Mouse (Mus musculus): Measurements from ENCODE around the gene Scaf8. TPM values are rescaled to one million over a fixed set of nuclear protein-coding genes. Genes with fewer than 3 reads are reported as not detected.
A peak's percentile ranks its signal among the peaks of the same experiment; 100 is the strongest.

The Scaf8 gene
- polyA plus RNA-seq, 1 experiment: 32.4 TPM

DNA sequence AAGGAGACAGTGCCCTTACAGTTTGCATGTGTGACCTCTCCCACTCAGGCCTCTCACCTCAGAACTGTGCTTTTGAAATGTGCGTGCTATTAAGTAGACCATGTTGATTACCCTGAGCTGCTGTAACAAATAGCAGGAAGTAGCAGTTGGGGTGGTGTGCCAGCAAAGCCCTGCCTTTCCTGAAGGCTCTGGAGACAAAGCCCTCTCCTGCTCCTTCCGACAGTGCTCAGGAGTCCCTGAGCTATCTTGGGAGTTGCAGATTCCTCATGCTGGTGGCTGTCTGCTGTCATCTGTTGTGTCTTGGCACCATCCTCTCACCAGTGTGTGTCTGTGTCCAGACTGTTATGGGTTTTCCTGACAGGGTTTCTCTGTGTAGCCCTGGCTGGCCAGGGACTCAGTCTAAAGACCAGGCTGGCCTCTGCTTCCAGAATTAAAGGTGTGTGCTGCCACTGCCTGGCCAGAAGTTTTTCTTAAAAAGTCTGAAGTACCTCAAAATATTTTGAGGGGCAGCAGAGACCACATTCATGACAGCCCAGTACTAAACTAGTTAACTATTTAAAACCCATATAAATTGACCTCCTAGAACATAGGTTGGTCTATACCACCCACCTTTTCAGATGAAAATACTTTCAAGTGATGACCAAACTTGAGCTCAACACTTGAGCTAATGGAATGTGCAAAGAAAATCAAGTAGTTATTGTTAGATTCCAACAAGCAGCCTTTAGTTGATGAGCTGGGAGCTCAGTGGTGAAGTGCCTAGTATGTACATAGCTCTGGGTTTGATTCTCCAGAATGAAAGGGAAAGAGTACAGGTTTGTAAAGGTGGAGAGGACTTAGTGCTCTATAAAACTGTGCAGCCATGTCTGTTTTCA, 92.0 kb downstream of the Scaf8 start:
- peaks cover 10% of the 10 kb centered on the region for H3K4me1 ChIP-seq (ENCODE audit: control insufficient read depth, insufficient read depth, low read length)
- TF ChIP-seq CTCF (IDR thresholded peaks at IDR 0.05; ENCODE audit: extremely low read depth, insufficient read depth, low read length): no peak
- no peak for TF ChIP-seq POLR2A (IDR thresholded peaks at IDR 0.05; ENCODE audit: extremely low read depth, insufficient read depth, low read length)
- no peak overlapping the region for H3K4me3 ChIP-seq (ENCODE audit: insufficient read depth, low read length)
- 0 out of 2 replicates have a peak overlapping the region, but pooled peaks have one; percentile 65 for H3K27ac ChIP-seq (ENCODE audit: insufficient read depth, low read length)

GRCm38 (mm10) chr17:3207529-3208240, 92.9 kb downstream of the Scaf8 start:
- Histone ChIP-seq H3K4me1 (ENCODE audit: control insufficient read depth, insufficient read depth, low read length) (peaks cover 10% of the 10 kb centered on the region), H3K27ac (ENCODE audit: insufficient read depth, low read length) (no peak overlapping the region), H3K4me3 (ENCODE audit: insufficient read depth, low read length) (no peak overlapping the region)
- TF ChIP-seq CTCF (IDR thresholded peaks at IDR 0.05; ENCODE audit: extremely low read depth, insufficient read depth, low read length): no peak
- no peak for TF ChIP-seq POLR2A (IDR thresholded peaks at IDR 0.05; ENCODE audit: extremely low read depth, insufficient read depth, low read length)

GRCm38 (mm10) chr17:3208471-3208870, 93.7 kb downstream of the Scaf8 start:
- no peak overlapping the region for H3K4me3 ChIP-seq (ENCODE audit: insufficient read depth, low read length)
- H3K27ac ChIP-seq (ENCODE audit: insufficient read depth, low read length): no peak overlapping the region
- peaks cover 10% of the 10 kb centered on the region for H3K4me1 ChIP-seq (ENCODE audit: control insufficient read depth, insufficient read depth, low read length)
- TF ChIP-seq CTCF (IDR thresholded peaks at IDR 0.05; ENCODE audit: extremely low read depth, insufficient read depth, low read length) (no peak), POLR2A (IDR thresholded peaks at IDR 0.05; ENCODE audit: extremely low read depth, insufficient read depth, low read length) (no peak)

GRCm38 (mm10) chr17:3209581-3209980, 94.8 kb downstream of the Scaf8 start:
- TF ChIP-seq POLR2A (IDR thresholded peaks at IDR 0.05; ENCODE audit: extremely low read depth, insufficient read depth, low read length): no peak
- no peak for TF ChIP-seq CTCF (IDR thresholded peaks at IDR 0.05; ENCODE audit: extremely low read depth, insufficient read depth, low read length)
- peaks cover 11% of the 10 kb centered on the region for H3K4me1 ChIP-seq (ENCODE audit: control insufficient read depth, insufficient read depth, low read length)
- no peak overlapping the region for H3K27ac ChIP-seq (ENCODE audit: insufficient read depth, low read length)
- no peak overlapping the region for H3K4me3 ChIP-seq (ENCODE audit: insufficient read depth, low read length)

- Histone ChIP-seq H3K4me3 (ENCODE audit: insufficient read depth, low read length) (no peak overlapping the region), H3K27ac (ENCODE audit: insufficient read depth, low read length) (no peak overlapping the region), H3K4me1 (ENCODE audit: control insufficient read depth, insufficient read depth, low read length) (peaks cover 12% of the 10 kb centered on the region)
- no peak for TF ChIP-seq POLR2A (IDR thresholded peaks at IDR 0.05; ENCODE audit: extremely low read depth, insufficient read depth, low read length)
- TF ChIP-seq CTCF (IDR thresholded peaks at IDR 0.05; ENCODE audit: extremely low read depth, insufficient read depth, low read length): no peak
Measured at GRCm38 (mm10) chr17:3210134-3210533, 95.4 kb downstream of the Scaf8 start.

DNA sequence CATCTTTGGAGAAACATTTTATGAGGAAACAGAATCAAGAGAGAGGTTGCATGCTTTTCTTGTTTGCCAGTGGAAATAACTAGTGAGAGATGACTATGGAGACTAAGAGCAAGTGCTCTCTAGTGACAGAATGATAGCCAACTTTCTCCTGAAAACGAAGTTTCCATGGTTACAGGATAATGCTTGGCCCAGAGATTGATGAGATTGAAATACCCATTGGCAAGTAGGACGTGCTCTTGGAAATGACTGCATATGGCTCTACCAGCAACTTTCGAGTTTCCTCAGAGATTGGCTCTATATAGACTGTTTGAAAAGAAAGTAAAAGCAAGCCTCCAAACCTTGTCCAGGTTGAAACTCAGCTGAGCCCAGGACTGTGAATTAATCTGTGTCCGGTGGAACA, 97.3 kb downstream of the Scaf8 start:
- TF ChIP-seq CTCF (IDR thresholded peaks at IDR 0.05; ENCODE audit: extremely low read depth, insufficient read depth, low read length) (no peak), POLR2A (IDR thresholded peaks at IDR 0.05; ENCODE audit: extremely low read depth, insufficient read depth, low read length) (no peak)
- Histone ChIP-seq H3K4me1 (ENCODE audit: control insufficient read depth, insufficient read depth, low read length) (peaks cover 7% of the 10 kb centered on the region), H3K27ac (ENCODE audit: insufficient read depth, low read length) (no peak overlapping the region), H3K4me3 (ENCODE audit: insufficient read depth, low read length) (no peak overlapping the region)

- H3K4me3 ChIP-seq (ENCODE audit: insufficient read depth, low read length): no peak overlapping the region
- no peak for TF ChIP-seq CTCF (IDR thresholded peaks at IDR 0.05; ENCODE audit: extremely low read depth, insufficient read depth, low read length)
- no peak for TF ChIP-seq POLR2A (IDR thresholded peaks at IDR 0.05; ENCODE audit: extremely low read depth, insufficient read depth, low read length)
- no peak overlapping the region for H3K27ac ChIP-seq (ENCODE audit: insufficient read depth, low read length)
- peaks cover 6% of the 10 kb centered on the region for H3K4me1 ChIP-seq (ENCODE audit: control insufficient read depth, insufficient read depth, low read length)
Measured at GRCm38 (mm10) chr17:3212886-3213285, 98.1 kb downstream of the Scaf8 start.

GRCm38 (mm10) chr17:3214852-3215251, 100.1 kb downstream of the Scaf8 start:
- peaks cover 8% of the 10 kb centered on the region for H3K4me1 ChIP-seq (ENCODE audit: control insufficient read depth, insufficient read depth, low read length)
- no peak overlapping the region for H3K4me3 ChIP-seq (ENCODE audit: insufficient read depth, low read length)
- no peak overlapping the region for H3K27ac ChIP-seq (ENCODE audit: insufficient read depth, low read length)
- TF ChIP-seq CTCF (IDR thresholded peaks at IDR 0.05; ENCODE audit: extremely low read depth, insufficient read depth, low read length): no peak
- TF ChIP-seq POLR2A (IDR thresholded peaks at IDR 0.05; ENCODE audit: extremely low read depth, insufficient read depth, low read length): no peak

GRCm38 (mm10) chr17:3217023-3217422, 102.3 kb downstream of the Scaf8 start:
- no peak overlapping the region for H3K27ac ChIP-seq (ENCODE audit: insufficient read depth, low read length)
- H3K4me1 ChIP-seq (ENCODE audit: control insufficient read depth, insufficient read depth, low read length): peaks cover 9% of the 10 kb centered on the region
- TF ChIP-seq CTCF (IDR thresholded peaks at IDR 0.05; ENCODE audit: extremely low read depth, insufficient read depth, low read length) (no peak), POLR2A (IDR thresholded peaks at IDR 0.05; ENCODE audit: extremely low read depth, insufficient read depth, low read length) (no peak)
- H3K4me3 ChIP-seq (ENCODE audit: insufficient read depth, low read length): no peak overlapping the region

Data from cortical plate, adult 2 months (tissue).